Mouse (Mus musculus): ENCODE measurements around the gene Elfn2. TPM values are rescaled to one million over a fixed set of nuclear protein-coding genes. Genes with fewer than 3 reads are reported as not detected.

Elfn2 gene
- polyA plus RNA-seq, 1 experiment = 8.4 TPM

DNA sequence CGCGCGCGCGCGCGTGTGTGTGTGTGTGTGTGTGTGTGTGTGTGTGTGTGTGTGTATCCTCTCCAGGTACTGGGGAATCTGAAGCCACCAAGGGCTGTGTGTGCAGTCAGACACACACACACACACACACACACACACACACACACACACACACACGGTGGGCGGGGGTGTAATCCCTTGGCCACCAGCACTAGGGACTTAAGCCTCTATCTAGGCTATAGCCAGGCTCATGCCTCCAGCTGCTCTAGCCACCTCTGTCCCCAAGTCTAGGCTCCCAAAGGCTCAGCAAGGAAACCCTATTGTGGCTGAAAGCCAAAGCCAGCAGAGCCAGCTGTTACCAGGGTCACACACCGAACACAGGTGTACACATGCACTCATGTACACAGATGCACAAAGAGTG lies 24.3 kb upstream of the Elfn2 start:
- no peak for DNase-seq
- 70% methylated on average over 10 of the region's 10 CpGs for WGBS
- H3K27ac ChIP-seq (ENCODE audit: control insufficient read depth, insufficient read depth, low read length) = no peak overlapping the region
- TF ChIP-seq POLR2A (IDR thresholded peaks at IDR 0.05; ENCODE audit: control insufficient read depth, extremely low read depth, insufficient read depth, low read length, poor library complexity) = no peak
- H3K36me3 ChIP-seq (ENCODE audit: control insufficient read depth, insufficient read depth, low read length) = no peaks in the 10 kb centered on the region
- H3K4me3 ChIP-seq (ENCODE audit: control insufficient read depth, insufficient read depth, low read length) = no peak overlapping the region
- peaks cover 10% of the 10 kb centered on the region; the same call in 1 of the 2 replicates for H3K4me1 ChIP-seq (replicated peaks; ENCODE audit: control insufficient read depth, insufficient read depth, low read length)
- H3K27me3 ChIP-seq (ENCODE audit: control insufficient read depth, insufficient read depth, low read length) = no peaks in the 10 kb centered on the region

DNA sequence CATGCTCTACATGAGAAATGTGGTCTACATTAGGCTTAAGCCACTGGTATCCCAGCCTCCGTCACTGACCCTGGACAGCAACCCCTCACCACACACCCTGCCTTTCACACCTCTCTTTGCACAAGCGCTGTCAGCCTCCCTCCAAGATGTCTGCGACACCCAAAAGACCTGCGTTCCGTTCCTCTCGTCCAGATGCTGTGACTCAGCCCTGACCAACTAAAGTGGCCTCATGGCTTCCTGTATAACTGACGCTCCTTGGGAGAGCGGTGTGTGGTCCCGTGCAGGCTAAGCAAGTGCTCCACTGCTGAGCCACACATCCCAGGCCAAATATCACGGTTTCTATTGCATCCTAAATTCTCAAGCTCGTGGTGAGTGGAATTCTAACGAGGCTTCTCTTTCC lies 22.1 kb upstream of the Elfn2 start:
- Histone ChIP-seq H3K4me1 (replicated peaks; ENCODE audit: control insufficient read depth, insufficient read depth, low read length) (peaks cover 10% of the 10 kb centered on the region; the same call in 1 of the 2 replicates), H3K27ac (ENCODE audit: control insufficient read depth, insufficient read depth, low read length) (no peak overlapping the region), H3K27me3 (ENCODE audit: control insufficient read depth, insufficient read depth, low read length) (no peaks in the 10 kb centered on the region), H3K4me3 (ENCODE audit: control insufficient read depth, insufficient read depth, low read length) (no peak overlapping the region), H3K36me3 (ENCODE audit: control insufficient read depth, insufficient read depth, low read length) (no peaks in the 10 kb centered on the region)
- no peak for DNase-seq
- 31% methylated on average over 12 of the region's 12 CpGs for WGBS
- TF ChIP-seq POLR2A (IDR thresholded peaks at IDR 0.05; ENCODE audit: control insufficient read depth, extremely low read depth, insufficient read depth, low read length, poor library complexity) = no peak
- no peak for TF ChIP-seq CTCF (IDR thresholded peaks at IDR 0.05; ENCODE audit: borderline replicate concordance, control insufficient read depth, extremely low read depth, insufficient read depth, low read length, poor library complexity)

DNA sequence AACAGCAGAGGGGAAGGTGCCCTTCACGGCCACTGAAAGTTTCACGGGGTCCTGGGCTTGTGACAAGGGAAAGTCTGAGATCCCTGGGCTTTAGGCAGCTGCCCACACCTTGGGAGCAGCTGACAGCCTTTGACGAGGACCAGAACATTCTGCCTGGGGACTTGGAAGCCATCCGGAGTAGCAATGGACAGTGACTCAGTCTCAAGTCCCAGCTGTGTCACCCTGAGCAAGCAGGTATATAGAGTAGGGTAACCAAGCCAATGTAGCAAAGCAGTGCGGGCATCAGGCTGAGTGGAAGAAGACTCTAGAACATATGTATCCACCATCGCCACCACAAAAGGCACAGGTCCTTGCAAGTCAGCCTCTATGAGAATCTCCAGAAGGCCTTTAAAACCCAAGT lies 18.6 kb upstream of the Elfn2 start:
- Histone ChIP-seq H3K27me3 (ENCODE audit: control insufficient read depth, insufficient read depth, low read length) (no peaks in the 10 kb centered on the region), H3K4me1 (replicated peaks; ENCODE audit: control insufficient read depth, insufficient read depth, low read length) (0 out of 2 replicates have a peak, but pooled peaks cover 6% of the 10 kb centered on the region), H3K4me3 (ENCODE audit: control insufficient read depth, insufficient read depth, low read length) (no peak overlapping the region), H3K27ac (ENCODE audit: control insufficient read depth, insufficient read depth, low read length) (no peak overlapping the region), H3K36me3 (ENCODE audit: control insufficient read depth, insufficient read depth, low read length) (no peaks in the 10 kb centered on the region)
- no peak for DNase-seq
- WGBS = 88% methylated on average over 6 of the region's 6 CpGs
- no peak for TF ChIP-seq CTCF (IDR thresholded peaks at IDR 0.05; ENCODE audit: borderline replicate concordance, control insufficient read depth, extremely low read depth, insufficient read depth, low read length, poor library complexity)
- TF ChIP-seq POLR2A (IDR thresholded peaks at IDR 0.05; ENCODE audit: control insufficient read depth, extremely low read depth, insufficient read depth, low read length, poor library complexity) = no peak

DNA sequence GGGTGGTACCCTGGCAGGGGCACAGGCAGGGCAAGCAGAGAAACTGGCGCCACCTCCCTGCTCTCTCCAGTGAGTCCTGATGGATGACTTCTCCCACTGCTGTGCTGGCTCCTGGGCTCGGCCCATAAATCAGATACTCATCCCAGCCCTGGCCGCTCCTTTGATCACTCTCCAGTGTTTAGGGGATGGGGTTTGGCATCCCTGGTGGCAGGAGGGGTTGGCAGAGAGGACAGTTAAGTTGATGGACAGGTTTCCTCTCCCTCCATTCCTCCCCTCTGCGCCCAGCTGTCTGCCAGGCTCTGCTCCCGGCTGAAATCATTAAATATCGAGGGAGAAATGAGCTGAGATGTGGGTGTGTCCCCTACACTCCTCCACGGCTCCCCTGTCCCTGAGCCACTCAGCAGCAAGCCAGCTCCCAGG lies 18.1 kb upstream of the Elfn2 start:
- TF ChIP-seq CTCF (IDR thresholded peaks at IDR 0.05; ENCODE audit: borderline replicate concordance, control insufficient read depth, extremely low read depth, insufficient read depth, low read length, poor library complexity) (no peak), POLR2A (IDR thresholded peaks at IDR 0.05; ENCODE audit: control insufficient read depth, extremely low read depth, insufficient read depth, low read length, poor library complexity) (no peak)
- DNase-seq = no peak
- H3K4me3 ChIP-seq (ENCODE audit: control insufficient read depth, insufficient read depth, low read length) = no peak overlapping the region
- H3K27me3 ChIP-seq (ENCODE audit: control insufficient read depth, insufficient read depth, low read length) = no peaks in the 10 kb centered on the region
- no peak overlapping the region for H3K27ac ChIP-seq (ENCODE audit: control insufficient read depth, insufficient read depth, low read length)
- no peaks in the 10 kb centered on the region for H3K36me3 ChIP-seq (ENCODE audit: control insufficient read depth, insufficient read depth, low read length)
- WGBS = 77% methylated on average over 7 of the region's 7 CpGs
- H3K4me1 ChIP-seq (replicated peaks; ENCODE audit: control insufficient read depth, insufficient read depth, low read length) = 0 out of 2 replicates have a peak, but pooled peaks cover 6% of the 10 kb centered on the region

DNA sequence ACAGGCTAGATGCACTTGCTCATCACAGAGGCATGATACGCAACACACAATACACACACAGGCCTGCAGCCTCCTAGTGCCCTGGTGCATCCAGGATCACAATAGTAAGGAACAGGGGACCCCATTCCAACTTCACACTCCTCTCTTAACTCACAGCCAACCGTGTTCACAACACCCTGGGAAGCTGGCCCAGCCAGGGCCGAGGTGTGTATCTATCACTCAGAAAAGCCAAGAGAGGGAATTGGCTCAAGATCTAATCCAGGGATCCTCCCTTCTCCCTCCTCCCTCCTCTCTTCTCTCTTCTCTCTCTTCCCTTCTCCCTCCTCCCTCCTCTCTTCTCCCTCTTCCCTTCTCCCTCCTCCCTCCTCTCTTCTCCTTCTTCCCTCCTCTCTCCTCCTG lies 17.6 kb upstream of the Elfn2 start:
- peaks cover 10% of the 10 kb centered on the region for H3K4me1 ChIP-seq (replicated peaks; ENCODE audit: control insufficient read depth, insufficient read depth, low read length)
- no peak overlapping the region for H3K4me3 ChIP-seq (ENCODE audit: control insufficient read depth, insufficient read depth, low read length)
- H3K27me3 ChIP-seq (ENCODE audit: control insufficient read depth, insufficient read depth, low read length) = no peaks in the 10 kb centered on the region
- no peak for DNase-seq
- TF ChIP-seq POLR2A (IDR thresholded peaks at IDR 0.05; ENCODE audit: control insufficient read depth, extremely low read depth, insufficient read depth, low read length, poor library complexity) = no peak
- no peak for TF ChIP-seq CTCF (IDR thresholded peaks at IDR 0.05; ENCODE audit: borderline replicate concordance, control insufficient read depth, extremely low read depth, insufficient read depth, low read length, poor library complexity)
- 86% methylated on average over 3 of the region's 3 CpGs for WGBS
- H3K27ac ChIP-seq (ENCODE audit: control insufficient read depth, insufficient read depth, low read length) = no peak overlapping the region
- H3K36me3 ChIP-seq (ENCODE audit: control insufficient read depth, insufficient read depth, low read length) = no peaks in the 10 kb centered on the region

GRCm38 (mm10) chr15:78735431-78736180 lies 17.0 kb upstream of the Elfn2 start:
- WGBS = 76% methylated on average over 17 of the region's 17 CpGs
- no peak for DNase-seq
- Histone ChIP-seq H3K36me3 (ENCODE audit: control insufficient read depth, insufficient read depth, low read length) (no peaks in the 10 kb centered on the region), H3K4me1 (replicated peaks; ENCODE audit: control insufficient read depth, insufficient read depth, low read length) (peaks cover 11% of the 10 kb centered on the region), H3K4me3 (ENCODE audit: control insufficient read depth, insufficient read depth, low read length) (no peak overlapping the region), H3K27ac (ENCODE audit: control insufficient read depth, insufficient read depth, low read length) (no peak overlapping the region), H3K27me3 (ENCODE audit: control insufficient read depth, insufficient read depth, low read length) (no peaks in the 10 kb centered on the region)
- no peak for TF ChIP-seq POLR2A (IDR thresholded peaks at IDR 0.05; ENCODE audit: control insufficient read depth, extremely low read depth, insufficient read depth, low read length, poor library complexity)
- no peak for TF ChIP-seq CTCF (IDR thresholded peaks at IDR 0.05; ENCODE audit: borderline replicate concordance, control insufficient read depth, extremely low read depth, insufficient read depth, low read length, poor library complexity)

DNA sequence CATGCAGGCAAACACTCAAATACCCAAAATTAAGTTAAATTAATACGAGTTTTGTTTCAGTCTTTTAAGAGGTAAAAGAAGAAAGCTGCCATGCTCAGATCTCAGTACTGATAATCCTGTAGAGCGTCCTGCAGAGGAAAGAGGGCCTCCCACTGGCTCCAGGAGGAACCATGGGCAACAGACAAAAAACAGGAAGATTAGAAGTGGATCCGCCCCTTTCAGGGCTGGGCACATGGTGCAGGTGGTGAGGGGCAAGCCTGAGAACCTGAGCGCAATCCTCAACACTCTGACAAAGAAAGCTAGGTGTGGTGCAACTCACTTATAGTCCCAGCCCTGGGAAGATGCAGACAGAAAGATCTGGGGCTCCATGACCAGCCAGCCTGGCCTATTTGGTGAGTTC lies 13.3 kb upstream of the Elfn2 start:
- Histone ChIP-seq H3K4me3 (ENCODE audit: control insufficient read depth, insufficient read depth, low read length) (no peak overlapping the region), H3K27ac (ENCODE audit: control insufficient read depth, insufficient read depth, low read length) (no peak overlapping the region), H3K36me3 (ENCODE audit: control insufficient read depth, insufficient read depth, low read length) (no peaks in the 10 kb centered on the region), H3K27me3 (ENCODE audit: control insufficient read depth, insufficient read depth, low read length) (no peaks in the 10 kb centered on the region), H3K4me1 (replicated peaks; ENCODE audit: control insufficient read depth, insufficient read depth, low read length) (peaks cover 34% of the 10 kb centered on the region)
- 15% methylated on average over 4 of the region's 4 CpGs for WGBS
- no peak for DNase-seq
- TF ChIP-seq POLR2A (IDR thresholded peaks at IDR 0.05; ENCODE audit: control insufficient read depth, extremely low read depth, insufficient read depth, low read length, poor library complexity) (no peak), CTCF (IDR thresholded peaks at IDR 0.05; ENCODE audit: borderline replicate concordance, control insufficient read depth, extremely low read depth, insufficient read depth, low read length, poor library complexity) (no peak)

All from thymus, adult 2 months (tissue).